Mouse (Mus musculus): ENCODE results near the gene Ppp1ca. TPM values are rescaled to one million over a fixed set of nuclear protein-coding genes. Genes with fewer than 3 reads are reported as not detected.
A peak's percentile ranks its signal among the peaks of the same experiment; 100 is the strongest.

The Ppp1ca gene
- polyA plus RNA-seq, 1 experiment = 509 TPM

DNA sequence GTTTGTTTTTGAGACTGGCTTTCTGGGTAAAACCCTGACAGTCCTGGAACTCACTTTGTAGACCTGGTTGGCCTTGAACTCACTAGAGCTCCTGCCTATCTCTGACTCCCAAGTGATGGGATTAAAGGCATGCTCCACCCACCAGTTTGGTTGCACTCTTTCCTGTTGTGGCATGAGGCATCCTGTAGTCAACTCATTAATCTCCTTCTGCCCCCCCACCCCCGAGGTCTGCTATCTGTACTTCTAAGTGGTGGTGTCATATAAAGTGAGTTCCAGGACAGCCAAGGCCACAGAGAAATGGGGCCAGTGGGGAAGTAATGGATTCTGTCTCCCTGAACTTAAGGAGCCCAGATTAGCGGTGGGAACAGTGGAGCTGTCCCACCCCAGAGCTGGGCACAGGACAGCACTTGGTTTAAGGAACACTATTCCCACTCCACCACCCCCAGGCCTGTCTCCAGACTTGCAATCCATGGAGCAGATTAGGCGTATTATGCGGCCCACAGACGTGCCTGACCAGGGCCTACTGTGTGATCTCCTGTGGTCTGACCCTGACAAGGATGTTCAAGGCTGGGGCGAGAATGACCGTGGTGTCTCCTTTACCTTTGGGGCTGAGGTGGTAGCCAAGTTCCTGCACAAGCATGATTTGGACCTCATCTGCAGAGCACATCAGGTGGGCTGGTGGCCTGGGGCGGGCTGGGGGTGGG is 2.3 kb downstream of the Ppp1ca start:
- H3K4me1 ChIP-seq (ENCODE audit: control insufficient read depth, insufficient read depth, low read length) = peaks cover 11% of the 10 kb centered on the region; the same call in 1 of the 2 replicates
- no peaks in the 10 kb centered on the region for H3K27me3 ChIP-seq (replicated peaks; ENCODE audit: control insufficient read depth, insufficient read depth, low read length)
- TF ChIP-seq CTCF (conservative IDR thresholded peaks at IDR 0.05; ENCODE audit: insufficient read depth, insufficient read length, low read depth, low read length) (no peak), POLR2A (IDR thresholded peaks at IDR 0.05; ENCODE audit: low read depth, low read length) (no peak)
- no peak overlapping the region for H3K27ac ChIP-seq (ENCODE audit: insufficient read depth, low read depth, low read length)
- H3K36me3 ChIP-seq (ENCODE audit: control insufficient read depth, insufficient read depth, low read length) = peaks cover 2% of the 10 kb centered on the region; the same call in 1 of the 2 replicates
- H3K4me3 ChIP-seq (ENCODE audit: insufficient read depth, low read depth, low read length) = no peak overlapping the region
- WGBS = 85% methylated on average over 8 of the region's 8 CpGs
- no peak for DNase-seq

- 76% methylated on average over 12 of the region's 12 CpGs for WGBS
- H3K27ac ChIP-seq (ENCODE audit: insufficient read depth, low read depth, low read length) = no peak overlapping the region
- peaks cover 11% of the 10 kb centered on the region; the same call in 1 of the 2 replicates for H3K4me1 ChIP-seq (ENCODE audit: control insufficient read depth, insufficient read depth, low read length)
- H3K4me3 ChIP-seq (ENCODE audit: insufficient read depth, low read depth, low read length) = no peak overlapping the region
- no peaks in the 10 kb centered on the region for H3K27me3 ChIP-seq (replicated peaks; ENCODE audit: control insufficient read depth, insufficient read depth, low read length)
- H3K36me3 ChIP-seq (ENCODE audit: control insufficient read depth, insufficient read depth, low read length) = peaks cover 2% of the 10 kb centered on the region; the same call in 1 of the 2 replicates
- TF ChIP-seq CTCF (conservative IDR thresholded peaks at IDR 0.05; ENCODE audit: insufficient read depth, insufficient read length, low read depth, low read length) (no peak), POLR2A (IDR thresholded peaks at IDR 0.05; ENCODE audit: low read depth, low read length) (no peak)
- peak; percentile 42 for DNase-seq
These were observed 3.1 kb downstream of the Ppp1ca start for GRCm38 (mm10) chr19:4194776-4195650.

DNA sequence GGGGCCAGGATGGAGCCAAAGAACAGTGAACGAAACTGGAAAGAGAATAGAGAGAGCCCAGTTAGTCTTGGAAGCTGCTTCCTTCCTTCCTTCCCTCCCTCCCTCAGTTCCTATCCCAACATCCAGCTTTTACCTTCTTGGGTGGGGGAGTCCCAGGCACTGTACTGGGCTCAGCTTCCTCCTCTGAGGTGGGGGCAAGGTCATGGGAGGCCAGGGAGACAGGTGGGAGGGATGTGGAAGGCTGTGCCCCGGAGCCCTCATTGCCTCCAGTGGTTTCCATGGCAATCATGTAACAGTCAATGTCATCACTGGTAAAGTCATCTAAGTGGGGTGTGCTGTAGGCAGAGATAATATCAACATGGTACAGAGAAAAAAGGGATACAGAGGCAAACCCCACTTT is 4.2 kb downstream of the Ppp1ca start:
- no peak for DNase-seq
- TF ChIP-seq CTCF (conservative IDR thresholded peaks at IDR 0.05; ENCODE audit: insufficient read depth, insufficient read length, low read depth, low read length) (no peak), POLR2A (IDR thresholded peaks at IDR 0.05; ENCODE audit: low read depth, low read length) (no peak)
- peaks cover 19% of the 10 kb centered on the region for H3K4me1 ChIP-seq (ENCODE audit: control insufficient read depth, insufficient read depth, low read length)
- no peaks in the 10 kb centered on the region for H3K27me3 ChIP-seq (replicated peaks; ENCODE audit: control insufficient read depth, insufficient read depth, low read length)
- no peak overlapping the region for H3K4me3 ChIP-seq (ENCODE audit: insufficient read depth, low read depth, low read length)
- no peak overlapping the region for H3K27ac ChIP-seq (ENCODE audit: insufficient read depth, low read depth, low read length)
- peaks cover 2% of the 10 kb centered on the region; the same call in 1 of the 2 replicates for H3K36me3 ChIP-seq (ENCODE audit: control insufficient read depth, insufficient read depth, low read length)
- 53% methylated on average over 2 of the region's 2 CpGs for WGBS

DNA sequence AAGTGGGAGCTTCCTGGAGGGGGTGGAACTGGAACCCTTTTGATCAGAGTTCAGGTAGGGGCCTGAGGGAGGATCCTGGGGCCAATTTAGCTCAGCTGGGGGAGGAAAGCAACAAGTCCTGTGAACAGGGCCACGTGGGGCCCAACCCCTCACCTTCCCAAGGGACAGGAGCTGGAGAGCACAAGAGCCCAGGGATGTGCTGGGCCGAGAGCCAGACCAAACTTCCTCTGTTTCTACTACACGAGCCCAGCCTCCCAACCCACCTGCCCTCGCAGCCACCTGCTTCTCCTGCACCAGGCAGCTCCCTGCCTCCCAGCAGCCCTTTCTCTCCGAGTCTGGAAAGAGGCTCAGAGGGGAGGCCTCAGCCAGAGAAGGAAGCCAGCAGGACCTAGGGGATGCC is 4.7 kb downstream of the Ppp1ca start:
- WGBS = 20% methylated on average over 5 of the region's 5 CpGs
- no peaks in the 10 kb centered on the region for H3K27me3 ChIP-seq (replicated peaks; ENCODE audit: control insufficient read depth, insufficient read depth, low read length)
- H3K27ac ChIP-seq (ENCODE audit: insufficient read depth, low read depth, low read length) = no peak overlapping the region
- peak; percentile 43 for DNase-seq
- peaks cover 16% of the 10 kb centered on the region for H3K4me1 ChIP-seq (ENCODE audit: control insufficient read depth, insufficient read depth, low read length)
- no peak overlapping the region for H3K4me3 ChIP-seq (ENCODE audit: insufficient read depth, low read depth, low read length)
- peaks cover 2% of the 10 kb centered on the region; the same call in 1 of the 2 replicates for H3K36me3 ChIP-seq (ENCODE audit: control insufficient read depth, insufficient read depth, low read length)
- TF ChIP-seq CTCF (conservative IDR thresholded peaks at IDR 0.05; ENCODE audit: insufficient read depth, insufficient read length, low read depth, low read length) (no peak), POLR2A (IDR thresholded peaks at IDR 0.05; ENCODE audit: low read depth, low read length) (no peak)

- peaks cover 21% of the 10 kb centered on the region for H3K4me1 ChIP-seq (ENCODE audit: control insufficient read depth, insufficient read depth, low read length)
- no peak overlapping the region for H3K27ac ChIP-seq (ENCODE audit: insufficient read depth, low read depth, low read length)
- 63% methylated on average over 3 of the region's 3 CpGs for WGBS
- peaks cover 2% of the 10 kb centered on the region; the same call in 1 of the 2 replicates for H3K36me3 ChIP-seq (ENCODE audit: control insufficient read depth, insufficient read depth, low read length)
- H3K4me3 ChIP-seq (ENCODE audit: insufficient read depth, low read depth, low read length) = no peak overlapping the region
- H3K27me3 ChIP-seq (replicated peaks; ENCODE audit: control insufficient read depth, insufficient read depth, low read length) = no peaks in the 10 kb centered on the region
- no peak for DNase-seq
- TF ChIP-seq CTCF (conservative IDR thresholded peaks at IDR 0.05; ENCODE audit: insufficient read depth, insufficient read length, low read depth, low read length) (no peak), POLR2A (IDR thresholded peaks at IDR 0.05; ENCODE audit: low read depth, low read length) (no peak)
These were observed 5.3 kb downstream of the Ppp1ca start for GRCm38 (mm10) chr19:4197180-4197579.

- H3K4me3 ChIP-seq (ENCODE audit: insufficient read depth, low read depth, low read length) = peak within 1 kb of the TSS; percentile 65
- peak; percentile 99 for DNase-seq
- peak; percentile 75 for TF ChIP-seq POLR2A (IDR thresholded peaks at IDR 0.05; ENCODE audit: low read depth, low read length)
- TF ChIP-seq CTCF (conservative IDR thresholded peaks at IDR 0.05; ENCODE audit: insufficient read depth, insufficient read length, low read depth, low read length) = no peak
- H3K4me1 ChIP-seq (ENCODE audit: control insufficient read depth, insufficient read depth, low read length) = peaks cover 14% of the 10 kb centered on the region
- WGBS = under 1% methylated on average over 34 of the region's 34 CpGs
- no peaks in the 10 kb centered on the region for H3K27me3 ChIP-seq (replicated peaks; ENCODE audit: control insufficient read depth, insufficient read depth, low read length)
- no peaks in the 10 kb centered on the region for H3K36me3 ChIP-seq (ENCODE audit: control insufficient read depth, insufficient read depth, low read length)
- peak within 1 kb of the TSS; percentile 54 for H3K27ac ChIP-seq (ENCODE audit: insufficient read depth, low read depth, low read length)
These were observed 9.5 kb downstream of the Ppp1ca start, which contains the start of gene Rad9a for GRCm38 (mm10) chr19:4201291-4201909. Rad9a (minus strand) TSS chr19:4201662.
